Mouse (Mus musculus) embryonic facial prominence, embryonic 14.5 days (tissue): ENCODE measurements around the gene Rab37. TPM values are rescaled to one million over a fixed set of nuclear protein-coding genes. Genes with fewer than 3 reads are reported as not detected.
A peak's percentile ranks its signal among the peaks of the same experiment; 100 is the strongest.

Experiments
- ATAC-seq: fragments of 200-750 bp; cut with Nextera tagmentation; 2 replicates; pipeline ENCODE4 v1.8.0; 2017; ENCODE audit warnings: low read depth, moderate number of reproducible peaks, moderate TSS enrichment
- DNase-seq: peaks from one replicate; pipeline ENCODE4 v3.0.0-alpha.2; 2015; ENCODE audit warnings: low spot score
- H3K27ac ChIP-seq: fragments of 300-500 bp; sonication (generic); replicated peaks from 2 replicates; pipeline ENCODE4 v1.5.1; 2014; ENCODE audit warnings: low read depth, mild to moderate bottlenecking, low read length, moderate library complexity
- H3K27me3 ChIP-seq: fragments of 300-500 bp; sonication (generic); replicated peaks from 2 replicates; pipeline ENCODE4 v1.6.1; 2014; ENCODE audit warnings: low read length; ENCODE audit not compliant: control insufficient read depth, insufficient read depth
- H3K36me3 ChIP-seq: fragments of 300-500 bp; sonication (generic); 2 replicates; pipeline ENCODE4 v1.6.1; 2014; ENCODE audit warnings: low read length, mixed read lengths; ENCODE audit not compliant: control insufficient read depth, insufficient read depth
- H3K4me1 ChIP-seq: fragments of 300-500 bp; sonication (generic); 2 replicates; pipeline ENCODE4 v1.6.1; 2014; ENCODE audit warnings: antibody characterized with exemption, low read length; ENCODE audit not compliant: control insufficient read depth, insufficient read depth
- H3K4me2 ChIP-seq: fragments of 300-500 bp; sonication (generic); 2 replicates; pipeline ENCODE4 v1.6.1; 2014; ENCODE audit warnings: low read depth, mild to moderate bottlenecking, low read length, moderate library complexity, mixed read lengths
- H3K4me3 ChIP-seq: fragments of 300-500 bp; sonication (generic); 2 replicates; pipeline ENCODE4 v1.5.1; 2014; ENCODE audit warnings: low read depth, mild to moderate bottlenecking, low read length
- H3K9ac ChIP-seq: fragments of 300-500 bp; sonication (generic); 2 replicates; pipeline ENCODE4 v1.6.1; 2014; ENCODE audit warnings: low read depth, mild to moderate bottlenecking, low read length, moderate library complexity, mixed read lengths
- H3K9me3 ChIP-seq: fragments of 300-500 bp; sonication (generic); 2 replicates; pipeline ENCODE4 v1.6.1; 2016; ENCODE audit warnings: low read length; ENCODE audit not compliant: control insufficient read depth
- WGBS: fragments of 180-500 bp; shearing (Covaris S2); extraction: QIAGEN DNeasy Blood & Tissue Kit; methylation state at CpG from one replicate; pipeline ENCODE4 v1.1.7; 2014; 5-methylcytosine and 5-hydroxymethylcytosine counted together
- polyA plus RNA-seq: library from polyadenylated mRNA; unstranded; fragments of >200 nt; fragmentation: Nextera tagmentation; extraction: Ambion mirVana; gene quantifications from 2 replicates; pipeline ENCODE4 v1.2.1, GENCODE M21; 2014

Gene Rab37
- polyA plus RNA-seq, 1 experiment from 2014 or later: 1.6 TPM

DNA sequence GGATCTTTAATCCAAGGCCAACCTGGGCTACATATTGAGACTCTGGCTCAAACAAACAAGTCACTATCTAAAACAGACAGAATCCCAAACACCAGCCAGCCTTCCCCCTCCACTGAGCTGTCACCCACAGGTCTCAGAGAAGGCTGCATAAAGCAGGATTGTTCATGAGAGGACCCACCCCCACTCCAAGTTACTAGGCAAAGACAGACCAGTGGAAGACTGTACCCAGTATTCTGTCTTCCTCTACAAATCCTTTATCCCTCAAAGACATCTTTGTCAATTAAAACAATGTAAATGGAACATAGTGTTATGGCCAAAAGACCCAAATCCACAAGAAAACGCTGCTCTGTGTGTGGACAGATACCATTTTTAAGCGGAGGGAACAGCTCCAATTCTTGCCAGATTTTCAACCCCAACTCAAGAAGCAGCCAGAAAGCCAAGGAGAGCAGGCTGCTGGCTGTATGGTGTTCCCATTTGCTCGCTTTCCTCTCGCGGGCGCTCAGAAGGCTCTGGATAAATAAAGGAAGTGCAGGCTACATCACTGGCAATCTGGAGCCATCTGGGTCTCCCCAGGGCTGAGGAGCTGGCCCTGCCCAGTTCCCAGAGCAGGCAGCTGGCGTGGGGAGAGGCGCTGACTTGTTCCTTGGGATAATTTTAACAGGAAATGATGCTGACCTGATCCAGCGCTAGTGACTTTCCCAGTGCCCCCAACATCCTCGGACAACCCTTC is 7.1 kb downstream of the Rab37 start:
- peaks cover 5% of the 10 kb centered on the region for H3K4me1 ChIP-seq
- no peak overlapping the region for H3K9ac ChIP-seq
- H3K4me3 ChIP-seq: no peak overlapping the region
- no peak overlapping the region for H3K4me2 ChIP-seq
- DNase-seq: no peak
- H3K36me3 ChIP-seq: no peaks in the 10 kb centered on the region
- WGBS: 35% methylated on average over 10 of the region's 10 CpGs
- H3K9me3 ChIP-seq: 0 out of 2 replicates have a peak, but pooled peaks cover 3% of the 10 kb centered on the region
- no peak for ATAC-seq
- H3K27ac ChIP-seq: no peak overlapping the region
- 0 out of 2 replicates have a peak, but pooled peaks cover 6% of the 10 kb centered on the region for H3K27me3 ChIP-seq

- no peak overlapping the region for H3K4me3 ChIP-seq
- WGBS: 36% methylated on average over 16 of the region's 16 CpGs
- peaks cover 8% of the 10 kb centered on the region for H3K4me1 ChIP-seq
- 0 out of 2 replicates have a peak, but pooled peaks cover 6% of the 10 kb centered on the region for H3K27me3 ChIP-seq
- H3K9me3 ChIP-seq: no peaks in the 10 kb centered on the region
- H3K36me3 ChIP-seq: no peaks in the 10 kb centered on the region
- H3K4me2 ChIP-seq: no peak overlapping the region
- H3K9ac ChIP-seq: no peak overlapping the region
- ATAC-seq (no peak), DNase-seq (no peak)
- no peak overlapping the region for H3K27ac ChIP-seq
Measured at GRCm38 (mm10) chr11:115099241-115099840, 8.1 kb downstream of the Rab37 start.

GRCm38 (mm10) chr11:115100032-115100621 is 8.9 kb downstream of the Rab37 start:
- H3K4me1 ChIP-seq: peaks cover 8% of the 10 kb centered on the region
- no peak for ATAC-seq
- H3K9me3 ChIP-seq: no peaks in the 10 kb centered on the region
- no peak overlapping the region for H3K4me3 ChIP-seq
- H3K9ac ChIP-seq: no peak overlapping the region
- WGBS: 58% methylated on average over 5 of the region's 5 CpGs
- H3K27ac ChIP-seq: no peak overlapping the region
- H3K36me3 ChIP-seq: no peaks in the 10 kb centered on the region
- no peak overlapping the region for H3K4me2 ChIP-seq
- 0 out of 2 replicates have a peak, but pooled peaks cover 6% of the 10 kb centered on the region for H3K27me3 ChIP-seq
- no peak for DNase-seq

DNA sequence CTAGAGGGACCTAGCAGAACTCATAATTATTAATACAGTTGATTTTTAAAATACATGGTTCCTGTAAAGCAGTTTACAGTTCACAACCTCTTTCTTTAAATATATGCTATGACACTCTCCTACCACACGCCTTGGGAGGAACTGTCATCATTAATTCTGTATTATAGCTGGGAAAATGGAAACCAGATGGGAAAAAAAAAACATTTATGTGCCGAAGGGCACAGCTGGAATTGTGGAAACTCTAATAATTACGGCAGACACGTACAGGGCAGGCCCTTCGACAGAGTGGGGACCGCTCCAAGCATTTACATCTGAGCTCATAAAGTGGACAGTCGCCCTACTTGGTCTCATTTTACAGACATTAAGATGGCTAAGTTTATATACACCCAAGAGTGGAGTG is 9.5 kb downstream of the Rab37 start:
- Histone ChIP-seq H3K9ac (no peak overlapping the region), H3K27ac (no peak overlapping the region), H3K4me2 (no peak overlapping the region), H3K4me1 (peaks cover 8% of the 10 kb centered on the region), H3K9me3 (no peaks in the 10 kb centered on the region), H3K27me3 (0 out of 2 replicates have a peak, but pooled peaks cover 6% of the 10 kb centered on the region), H3K36me3 (no peaks in the 10 kb centered on the region), H3K4me3 (no peak overlapping the region)
- DNase-seq (peak; percentile 32), ATAC-seq (no peak)
- 28% methylated on average over 7 of the region's 7 CpGs for WGBS

GRCm38 (mm10) chr11:115101615-115102051 is 10.4 kb downstream of the Rab37 start:
- no peaks in the 10 kb centered on the region for H3K9me3 ChIP-seq
- 0 out of 2 replicates have a peak, but pooled peaks cover 6% of the 10 kb centered on the region for H3K27me3 ChIP-seq
- ATAC-seq: no peak
- 38% methylated on average over 6 of the region's 6 CpGs for WGBS
- H3K36me3 ChIP-seq: no peaks in the 10 kb centered on the region
- no peak overlapping the region for H3K9ac ChIP-seq
- DNase-seq: no peak
- H3K4me3 ChIP-seq: no peak overlapping the region
- no peak overlapping the region for H3K4me2 ChIP-seq
- peaks cover 8% of the 10 kb centered on the region for H3K4me1 ChIP-seq
- H3K27ac ChIP-seq: no peak overlapping the region

GRCm38 (mm10) chr11:115102116-115102515 is 10.9 kb downstream of the Rab37 start:
- WGBS: 95% methylated on average over 9 of the region's 9 CpGs
- ATAC-seq (no peak), DNase-seq (no peak)
- Histone ChIP-seq H3K27me3 (0 out of 2 replicates have a peak, but pooled peaks cover 6% of the 10 kb centered on the region), H3K27ac (no peak overlapping the region), H3K9ac (no peak overlapping the region), H3K4me1 (peaks cover 8% of the 10 kb centered on the region), H3K9me3 (no peaks in the 10 kb centered on the region), H3K4me3 (no peak overlapping the region), H3K4me2 (no peak overlapping the region), H3K36me3 (no peaks in the 10 kb centered on the region)

DNA sequence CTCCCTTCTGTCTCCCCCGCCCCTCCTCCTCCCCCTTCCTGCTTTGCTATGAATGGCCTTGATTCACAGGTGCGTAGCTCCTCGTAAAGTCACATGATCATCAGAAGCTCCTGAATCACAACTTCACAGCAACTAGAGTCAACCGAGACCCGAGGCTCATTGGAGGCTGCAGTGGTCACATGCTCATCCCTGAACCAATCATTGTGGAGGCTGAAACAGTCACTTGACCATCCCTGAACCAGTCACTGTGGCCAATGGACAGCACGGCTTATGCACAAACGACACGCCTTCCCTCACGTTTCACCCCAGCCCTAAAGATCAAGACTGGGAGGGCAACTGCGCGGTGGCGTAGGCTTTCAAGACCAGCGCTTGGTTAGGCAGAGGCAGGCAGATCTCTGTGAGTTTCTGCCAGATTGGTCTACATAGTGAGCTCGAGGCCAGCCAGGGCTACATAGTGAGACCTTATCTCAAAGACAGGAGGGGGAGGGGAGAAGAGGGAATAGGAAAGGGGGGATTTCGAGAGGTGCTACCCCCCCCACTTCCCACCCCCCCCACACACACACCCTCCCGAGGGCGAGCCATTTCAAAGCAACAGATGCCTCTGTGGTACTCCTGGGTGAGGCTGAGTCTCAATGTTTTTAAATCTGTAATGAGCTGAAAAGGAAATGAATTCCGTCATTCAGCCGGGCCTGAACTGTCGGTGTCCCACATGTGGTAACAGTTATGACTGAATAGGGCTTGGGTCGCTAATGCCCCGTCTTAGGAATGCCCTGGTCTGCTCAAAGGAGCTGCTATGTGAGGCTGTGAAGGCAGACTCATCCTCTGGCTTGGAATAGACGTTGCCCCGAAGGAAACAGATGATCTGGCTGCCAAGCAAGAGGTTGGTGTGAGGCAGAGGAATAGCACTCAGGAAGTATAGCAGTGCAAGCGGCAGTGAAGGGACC is 12.5 kb downstream of the Rab37 start:
- Histone ChIP-seq H3K27ac (no peak overlapping the region), H3K36me3 (no peaks in the 10 kb centered on the region), H3K4me1 (peaks cover 8% of the 10 kb centered on the region), H3K9ac (no peak overlapping the region), H3K27me3 (0 out of 2 replicates have a peak, but pooled peaks cover 9% of the 10 kb centered on the region), H3K4me3 (no peak overlapping the region), H3K4me2 (no peak overlapping the region), H3K9me3 (no peaks in the 10 kb centered on the region)
- ATAC-seq (no peak), DNase-seq (peak; percentile 29)
- 65% methylated on average over 25 of the region's 25 CpGs for WGBS
